Mouse (Mus musculus) urinary bladder, postnatal 10 days (tissue): Measurements from ENCODE around the gene Efl1.

Experiments used
- DNase-seq: peaks from one replicate; pipeline ENCODE4 v3.0.0; 2022; ENCODE audit warnings: low spot score

Gene Efl1

DNA sequence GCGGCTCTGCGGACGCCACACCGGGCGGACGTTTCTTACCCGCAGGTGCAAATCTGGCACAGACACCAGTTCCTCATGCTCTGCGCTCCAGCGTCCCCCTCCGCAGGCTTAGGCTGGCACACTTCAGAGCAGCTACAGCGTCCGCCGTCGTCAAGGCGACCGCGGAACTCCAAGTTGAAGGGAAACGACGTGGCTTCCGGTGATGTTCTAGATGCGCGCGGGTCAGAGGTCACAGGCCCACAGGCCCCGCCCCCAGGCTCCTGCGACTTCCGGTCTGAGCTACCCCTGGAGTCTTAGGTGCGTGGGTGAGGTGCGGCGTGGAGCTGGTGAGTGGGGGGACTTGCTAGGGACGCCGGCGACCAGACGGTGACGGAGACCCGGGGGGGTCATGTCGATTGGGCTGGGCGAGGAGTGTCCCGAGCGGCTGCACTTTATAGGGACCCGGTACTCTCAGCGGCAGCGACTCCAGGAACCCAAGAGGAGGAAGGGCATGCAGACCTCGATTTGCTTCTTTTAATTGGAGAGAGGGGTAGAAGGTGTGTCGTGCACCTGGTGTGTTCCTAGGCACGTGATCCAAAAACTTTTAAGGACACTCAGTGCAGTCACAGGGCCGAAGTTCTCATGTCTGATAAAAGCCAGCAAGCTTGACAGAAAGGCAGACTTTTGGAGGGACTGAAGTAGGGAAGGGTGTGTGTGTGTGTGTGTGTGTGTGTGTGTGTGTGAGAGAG lies at the start of gene Efl1, which contains the start of gene Saxo2:
Gene Efl1, plus strand, starts transcription at position 262 of the 728 bp plus-strand sequence.
Gene Saxo2, minus strand, starts transcription at position 176 of the 728 bp plus-strand sequence.
- DNase-seq: peak; percentile 76

- no peak for DNase-seq
These were observed 46.4 kb upstream of the Efl1 start for GRCm38 (mm10) chr7:82602008-82602407.

DNA sequence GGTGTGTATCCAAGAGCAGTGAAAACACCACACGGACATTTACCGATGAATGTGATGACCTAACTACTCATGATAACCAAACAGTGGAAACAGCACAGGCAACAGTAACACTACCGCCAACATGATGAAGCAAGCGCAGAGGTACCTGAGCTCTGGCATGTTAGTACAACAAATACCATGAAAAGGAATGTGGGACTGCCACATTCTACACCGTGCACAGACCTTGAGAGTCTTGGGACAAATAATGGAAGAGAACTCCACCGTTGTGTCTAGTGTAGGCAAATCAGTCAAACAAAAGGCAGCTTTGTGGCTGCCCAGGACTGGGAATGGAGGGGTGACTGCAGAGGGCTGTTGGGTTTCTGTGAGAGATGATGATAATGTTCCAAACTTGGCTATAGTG lies 43.0 kb upstream of the Efl1 start:
- no peak for DNase-seq

GRCm38 (mm10) chr7:82609629-82610028 lies 38.8 kb upstream of the Efl1 start:
- DNase-seq: no peak

DNA sequence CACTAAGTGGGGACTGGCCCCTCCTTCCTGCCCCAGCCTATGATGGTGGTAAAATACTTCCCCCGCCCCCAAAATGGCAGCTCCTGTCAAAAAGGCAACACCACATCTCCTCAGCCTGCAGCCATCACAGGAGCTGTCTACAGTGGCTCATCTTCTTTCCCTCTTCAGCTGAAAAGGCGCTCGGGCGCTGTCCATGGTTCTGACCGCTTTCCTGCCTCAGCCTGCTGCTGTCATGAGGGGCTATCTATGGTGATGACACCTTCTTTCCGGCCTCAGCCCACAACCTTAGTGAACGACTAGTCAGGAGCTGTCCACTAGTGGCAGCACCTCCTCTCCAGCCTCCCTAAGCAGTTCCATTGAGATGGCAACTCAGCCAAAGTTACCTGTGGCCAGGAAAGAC lies 23.1 kb upstream of the Efl1 start:
- no peak for DNase-seq

DNA sequence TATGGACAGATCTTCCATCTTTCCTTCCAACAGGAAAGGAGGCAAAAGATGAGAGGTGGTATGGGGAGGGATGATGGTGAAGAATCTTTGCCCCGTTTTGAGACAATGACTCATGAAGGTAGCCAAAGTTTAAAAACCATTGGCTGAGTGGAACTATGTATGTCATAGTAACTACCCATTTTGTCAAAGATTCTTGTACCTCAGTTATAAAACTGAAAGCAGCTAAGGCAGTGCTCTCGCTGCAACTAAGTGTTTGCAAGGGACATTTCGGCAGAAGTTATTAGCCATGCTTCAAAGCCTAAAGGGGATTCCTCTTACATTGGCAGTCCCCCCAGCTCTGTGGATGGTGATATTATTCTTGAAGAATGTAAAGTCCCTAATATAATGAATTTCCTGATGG lies 1.2 kb upstream of the Efl1 start:
- no peak for DNase-seq

- DNase-seq: no peak
These were observed 505 bp upstream of the Efl1 start for GRCm38 (mm10) chr7:82647909-82648308.

GRCm38 (mm10) chr7:82649081-82649445 lies 649 bp downstream of the Efl1 start:
- DNase-seq: no peak

- DNase-seq: no peak
These were observed 16.2 kb downstream of the Efl1 start for GRCm38 (mm10) chr7:82664604-82665003.

GRCm38 (mm10) chr7:82676001-82676400 lies 27.6 kb downstream of the Efl1 start:
- DNase-seq: no peak

DNA sequence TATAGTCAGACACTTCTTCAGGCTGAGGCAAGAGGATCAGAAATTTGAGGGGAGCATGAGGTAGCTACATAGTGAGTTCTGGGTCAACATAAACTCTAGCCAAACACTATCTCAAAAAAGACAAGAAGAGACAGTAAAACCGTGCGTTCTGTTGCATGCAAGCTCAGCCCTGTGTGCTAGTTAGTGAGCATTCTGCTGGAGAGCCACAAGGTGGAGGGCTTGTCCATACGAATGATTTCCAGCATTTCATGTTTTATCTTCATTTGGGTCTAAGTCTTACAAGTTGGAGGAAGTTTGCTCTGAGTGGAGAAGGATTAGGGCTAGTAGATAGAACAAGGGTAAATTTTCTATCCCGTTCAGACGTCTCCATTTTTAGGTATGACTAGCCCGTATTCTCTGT lies 28.4 kb downstream of the Efl1 start:
- no peak for DNase-seq

DNA sequence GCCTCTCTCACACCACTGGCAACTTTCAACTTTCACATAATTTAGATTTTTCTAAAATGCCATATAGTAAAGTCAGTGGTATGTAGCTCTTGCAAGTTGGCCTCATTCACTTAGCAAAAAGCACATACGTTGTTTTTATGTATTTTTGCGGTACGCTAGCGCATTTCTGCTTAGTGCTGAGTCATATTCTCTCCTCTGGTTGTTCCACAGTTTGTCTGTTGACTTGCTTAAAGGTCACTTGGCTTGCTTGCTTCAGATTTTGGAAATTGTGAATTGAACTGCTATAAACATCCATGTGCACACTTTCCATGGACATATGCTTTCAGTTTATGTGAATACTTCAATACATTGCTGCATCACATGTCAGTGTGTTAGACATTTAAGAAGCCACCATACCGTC lies 31.5 kb downstream of the Efl1 start:
- DNase-seq: no peak

- no peak for DNase-seq
These were observed 40.3 kb downstream of the Efl1 start for GRCm38 (mm10) chr7:82688736-82689135.

GRCm38 (mm10) chr7:82691021-82691738 lies 42.8 kb downstream of the Efl1 start:
- DNase-seq: no peak

DNA sequence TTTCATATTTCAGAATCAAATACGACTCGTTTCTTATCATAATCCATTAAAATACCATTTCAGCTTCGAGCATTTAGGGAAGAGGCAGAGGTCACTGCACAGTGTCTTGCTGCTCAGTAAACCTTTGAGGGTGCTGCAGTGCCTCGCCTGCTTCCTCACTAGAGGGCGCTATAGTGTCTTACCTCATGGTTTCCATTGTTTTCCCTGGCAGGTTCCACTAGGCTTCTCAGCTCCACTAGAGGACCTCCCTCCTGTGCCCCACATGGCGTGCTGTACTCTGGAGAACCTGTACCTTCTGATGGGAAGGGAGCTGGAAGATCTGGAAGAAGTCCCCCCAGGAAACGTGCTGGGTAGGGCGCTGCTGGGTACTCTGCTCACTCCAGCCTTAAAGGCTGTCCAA lies 49.3 kb downstream of the Efl1 start:
- DNase-seq: no peak

- no peak for DNase-seq
These were observed 50.6 kb downstream of the Efl1 start for GRCm38 (mm10) chr7:82698968-82699367.

- DNase-seq: no peak
These were observed 54.2 kb downstream of the Efl1 start for GRCm38 (mm10) chr7:82702384-82703343.

GRCm38 (mm10) chr7:82709172-82709571 lies 60.8 kb downstream of the Efl1 start:
- DNase-seq: no peak

DNA sequence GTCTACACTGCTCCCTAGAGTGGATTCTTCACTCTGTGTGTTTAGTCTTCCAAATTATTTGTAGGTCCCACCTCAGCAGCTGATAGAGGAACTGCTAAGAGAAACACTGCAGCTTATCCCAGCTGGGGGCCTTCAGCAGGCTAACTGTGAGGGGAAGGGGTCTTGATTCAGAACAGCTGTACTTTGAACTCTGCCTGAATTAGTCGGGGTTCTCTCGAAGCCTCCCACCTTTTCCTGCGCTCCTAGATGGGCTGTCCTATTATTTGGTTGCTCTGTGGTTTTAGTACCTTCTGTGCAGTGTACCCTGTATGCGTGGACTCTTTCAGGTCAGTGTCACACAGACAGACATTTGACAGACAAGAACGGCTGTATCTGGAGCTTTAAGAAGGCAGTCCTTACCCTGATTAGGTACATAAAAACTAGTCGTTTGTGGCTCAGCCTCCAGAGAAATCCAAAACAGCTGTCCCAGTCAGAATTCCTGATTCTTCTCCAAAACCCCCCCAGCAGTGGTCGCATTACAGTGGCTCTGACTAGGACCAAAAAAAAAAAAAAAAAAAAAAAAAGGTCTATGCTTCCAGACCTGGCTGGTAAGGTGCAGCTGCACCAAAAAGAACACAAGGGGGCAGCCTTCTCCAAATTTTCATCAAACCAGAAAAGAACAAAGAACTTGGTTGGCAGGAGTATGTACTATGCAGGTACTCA lies 66.9 kb downstream of the Efl1 start:
- no peak for DNase-seq

- no peak for DNase-seq
These were observed 67.6 kb downstream of the Efl1 start for GRCm38 (mm10) chr7:82715912-82716601.

DNA sequence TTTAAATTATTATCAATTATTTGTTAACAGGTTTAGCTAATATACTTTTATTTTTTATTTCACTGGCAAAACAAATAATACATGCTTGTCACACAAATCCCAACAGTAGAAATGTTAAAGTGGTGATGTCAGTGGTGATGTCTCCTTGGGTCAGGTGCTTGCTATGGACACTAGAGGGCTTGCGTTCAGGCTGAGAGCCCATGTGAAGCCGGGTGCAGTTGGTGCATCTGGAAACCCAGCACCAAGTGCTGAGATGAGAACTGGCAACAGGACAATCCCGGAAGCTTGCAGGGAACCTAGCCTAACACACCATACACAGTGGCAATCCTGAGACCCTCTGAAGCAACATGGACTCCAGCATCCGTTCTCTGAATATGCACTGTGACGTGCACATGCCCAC lies 70.9 kb downstream of the Efl1 start:
- DNase-seq: no peak
